Mouse (Mus musculus): ENCODE data around the gene Banf1.

DNA sequence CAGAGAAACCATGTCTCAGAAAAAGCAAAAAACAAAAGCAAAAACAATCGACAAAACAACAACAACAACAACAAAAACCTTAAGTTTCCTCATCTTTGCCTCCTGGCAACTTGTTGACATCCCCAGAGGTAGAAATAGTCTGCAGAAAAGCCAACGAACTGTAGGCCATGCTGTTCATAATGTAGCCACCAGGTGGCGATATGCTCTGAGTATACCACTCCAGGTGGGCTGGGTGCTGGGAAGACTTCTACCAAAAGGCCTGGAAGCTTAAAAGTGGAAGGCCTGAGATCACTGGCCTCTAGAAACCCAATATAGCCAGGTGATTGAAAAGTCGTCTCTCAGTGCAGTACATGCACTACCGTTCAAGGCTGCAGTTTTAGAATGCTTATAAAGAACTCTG is 29.0 kb downstream of the Banf1 start:
- peak; percentile 95 for TF ChIP-seq CTCF (IDR thresholded peaks at IDR 0.05; ENCODE audit: low read depth)
- no peak for TF ChIP-seq EP300 (IDR thresholded peaks at IDR 0.05; ENCODE audit: low read depth)

All from liver, postnatal 0 days (tissue).